Mouse (Mus musculus) embryonic facial prominence, embryonic 12.5 days (tissue): Measurements from ENCODE around the gene Gm21987. TPM values are rescaled to one million over a fixed set of nuclear protein-coding genes. Genes with fewer than 3 reads are reported as not detected.
"Not testable (repeated sequence)": the region's sequence is repeated elsewhere in the genome, so short reads cannot be mapped to it uniquely, and the experiment has no call there.

Experiments used
- ATAC-seq: fragments of 200-750 bp; cut with Nextera tagmentation; 2 replicates; pipeline ENCODE4 v1.8.0; 2017; ENCODE audit not compliant: insufficient number of reproducible peaks, insufficient read depth, low FRiP score, low TSS enrichment
- H3K27ac ChIP-seq: fragments of 300-500 bp; sonication (generic); 2 replicates; pipeline ENCODE4 v1.5.1; 2016; ENCODE audit warnings: mild to moderate bottlenecking
- H3K27me3 ChIP-seq: fragments of 300-500 bp; sonication (generic); 2 replicates; pipeline ENCODE4 v1.6.1; 2016; ENCODE audit warnings: mild to moderate bottlenecking, moderate library complexity
- H3K36me3 ChIP-seq: fragments of 300-500 bp; sonication (generic); 2 replicates; pipeline ENCODE4 v1.6.1; 2016; ENCODE audit warnings: mild to moderate bottlenecking
- H3K4me1 ChIP-seq: fragments of 300-500 bp; sonication (generic); 2 replicates; pipeline ENCODE4 v1.6.1; 2016
- H3K4me2 ChIP-seq: fragments of 300-500 bp; sonication (generic); replicated peaks from 2 replicates; pipeline ENCODE4 v1.6.1; 2016; ENCODE audit warnings: mild to moderate bottlenecking, moderate library complexity
- H3K4me3 ChIP-seq: fragments of 300-500 bp; sonication (generic); 2 replicates; pipeline ENCODE4 v1.5.1; 2016; ENCODE audit warnings: mild to moderate bottlenecking
- H3K9ac ChIP-seq: fragments of 300-500 bp; sonication (generic); 2 replicates; pipeline ENCODE4 v1.6.1; 2016; ENCODE audit warnings: mild to moderate bottlenecking, moderate library complexity
- H3K9me3 ChIP-seq: fragments of 300-500 bp; sonication (generic); 2 replicates; pipeline ENCODE4 v1.6.1; 2016; ENCODE audit warnings: mild to moderate bottlenecking, moderate library complexity
- WGBS: fragments of 180-500 bp; shearing (Covaris S2); methylation state at CpG from one replicate; pipeline ENCODE4 v1.1.7; 2016; 5-methylcytosine and 5-hydroxymethylcytosine counted together
- polyA plus RNA-seq: library from polyadenylated mRNA; unstranded; fragments of >200 nt; fragmentation: Nextera tagmentation; extraction: Ambion mirVana; gene quantifications from 2 replicates; pipeline ENCODE4 v1.2.1, GENCODE M21; 2016

Gm21987 gene
- polyA plus RNA-seq, 1 experiment from 2014 or later, result not detected

DNA sequence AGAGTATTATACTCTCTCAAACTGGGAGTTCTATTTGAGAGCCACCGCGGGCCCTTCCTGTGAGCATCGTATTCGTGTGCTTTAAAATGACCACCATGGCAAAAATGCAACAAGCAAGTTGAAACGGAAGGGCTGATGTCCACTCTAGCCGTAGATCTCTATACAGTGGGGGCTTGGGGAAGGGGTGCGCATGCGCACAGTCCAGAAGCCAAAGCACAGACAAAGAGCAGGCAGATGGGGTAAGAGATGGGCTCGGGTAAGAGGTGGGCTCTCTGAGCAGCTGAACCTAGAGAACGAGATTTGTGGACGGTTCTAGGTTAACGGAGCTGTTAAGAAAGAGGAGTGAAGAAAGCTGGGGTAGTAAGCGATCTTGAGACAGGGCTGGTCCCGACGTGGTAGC is 22.5 kb upstream of the Gm21987 start:
- Histone ChIP-seq H3K27ac (no peak overlapping the region), H3K9ac (no peak overlapping the region)
- 89% methylated on average over 15 of the region's 15 CpGs for WGBS

GRCm38 (mm10) chr16:38326778-38327397 is 20.0 kb upstream of the Gm21987 start:
- Histone ChIP-seq H3K9ac (no peak overlapping the region), H3K4me1 (no peaks in the 10 kb centered on the region), H3K9me3 (no peaks in the 10 kb centered on the region), H3K36me3 (no peaks in the 10 kb centered on the region), H3K4me2 (no peak overlapping the region), H3K27me3 (no peaks in the 10 kb centered on the region), H3K27ac (no peak overlapping the region), H3K4me3 (no peak overlapping the region)
- WGBS, result 85% methylated on average over 11 of the region's 11 CpGs
- ATAC-seq, result no peak

More for the DNA sequence above, 22.5 kb upstream of the Gm21987 start:
- H3K9me3 ChIP-seq, result no peaks in the 10 kb centered on the region
- H3K36me3 ChIP-seq, result no peaks in the 10 kb centered on the region
- H3K4me3 ChIP-seq, result no peak overlapping the region
- H3K4me2 ChIP-seq, result no peak overlapping the region
- no peaks in the 10 kb centered on the region for H3K4me1 ChIP-seq
- ATAC-seq, result no peak
- H3K27me3 ChIP-seq, result no peaks in the 10 kb centered on the region

DNA sequence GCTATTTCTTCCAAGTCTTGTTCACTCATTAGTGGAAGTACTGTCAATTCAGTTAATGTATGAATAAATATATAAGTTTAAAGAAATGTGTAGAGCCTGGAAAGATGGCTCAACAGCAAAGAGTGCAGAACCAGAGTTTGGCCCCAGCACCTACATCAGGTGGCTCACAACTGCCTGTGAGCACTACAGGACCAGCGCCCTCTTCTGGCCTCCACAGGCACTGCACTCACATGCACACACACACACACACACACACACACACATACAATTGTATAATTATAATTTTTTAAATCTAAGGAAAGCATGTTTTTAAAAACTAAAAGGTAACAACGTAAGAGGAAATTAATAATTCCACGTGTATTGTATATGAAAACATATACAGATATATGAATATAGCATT is 17.5 kb upstream of the Gm21987 start:
- no peak overlapping the region for H3K4me2 ChIP-seq
- no peak overlapping the region for H3K27ac ChIP-seq
- WGBS, result 82% methylated on average over 3 of the region's 3 CpGs
- no peaks in the 10 kb centered on the region for H3K36me3 ChIP-seq
- H3K27me3 ChIP-seq, result no peaks in the 10 kb centered on the region
- H3K9me3 ChIP-seq, result no peaks in the 10 kb centered on the region
- no peak overlapping the region for H3K4me3 ChIP-seq
- no peak overlapping the region for H3K9ac ChIP-seq
- no peaks in the 10 kb centered on the region for H3K4me1 ChIP-seq
- ATAC-seq, result no peak

- H3K9me3 ChIP-seq, result no peaks in the 10 kb centered on the region
- no peak overlapping the region for H3K27ac ChIP-seq
- H3K4me3 ChIP-seq, result no peak overlapping the region
- no peaks in the 10 kb centered on the region for H3K4me1 ChIP-seq
- H3K4me2 ChIP-seq, result no peak overlapping the region
- WGBS, result 35% methylated on average over 6 of the region's 6 CpGs
- H3K9ac ChIP-seq, result no peak overlapping the region
- ATAC-seq, result no peak
- H3K36me3 ChIP-seq, result no peaks in the 10 kb centered on the region
- H3K27me3 ChIP-seq, result no peaks in the 10 kb centered on the region
These were observed 12.4 kb upstream of the Gm21987 start for GRCm38 (mm10) chr16:38334431-38334830.

DNA sequence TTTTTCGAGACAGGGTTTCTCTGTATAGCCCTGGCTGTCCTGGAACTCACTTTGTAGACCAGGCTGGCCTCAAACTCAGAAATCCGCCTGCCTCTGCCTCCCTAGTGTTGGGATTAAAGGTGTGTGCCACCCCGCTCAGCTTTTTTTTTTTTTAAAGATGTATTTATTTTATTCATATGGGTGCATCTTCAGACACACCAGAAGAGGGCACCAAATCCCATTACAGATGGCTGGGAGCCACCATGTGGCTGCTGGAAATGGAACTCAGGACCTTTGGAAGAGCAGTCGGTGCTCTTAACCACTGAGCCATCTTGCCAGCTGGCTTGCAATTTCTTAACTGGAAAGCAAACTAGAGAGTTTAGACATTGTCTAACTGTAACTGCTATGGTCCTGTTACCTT is 8.8 kb upstream of the Gm21987 start:
- H3K27ac ChIP-seq, H3K4me2 ChIP-seq, H3K9ac ChIP-seq, ATAC-seq, H3K36me3 ChIP-seq, H3K4me3 ChIP-seq, H3K27me3 ChIP-seq, H3K9me3 ChIP-seq, H3K4me1 ChIP-seq: not testable (repeated sequence)
- 85% methylated on average over 4 of the region's 4 CpGs for WGBS

DNA sequence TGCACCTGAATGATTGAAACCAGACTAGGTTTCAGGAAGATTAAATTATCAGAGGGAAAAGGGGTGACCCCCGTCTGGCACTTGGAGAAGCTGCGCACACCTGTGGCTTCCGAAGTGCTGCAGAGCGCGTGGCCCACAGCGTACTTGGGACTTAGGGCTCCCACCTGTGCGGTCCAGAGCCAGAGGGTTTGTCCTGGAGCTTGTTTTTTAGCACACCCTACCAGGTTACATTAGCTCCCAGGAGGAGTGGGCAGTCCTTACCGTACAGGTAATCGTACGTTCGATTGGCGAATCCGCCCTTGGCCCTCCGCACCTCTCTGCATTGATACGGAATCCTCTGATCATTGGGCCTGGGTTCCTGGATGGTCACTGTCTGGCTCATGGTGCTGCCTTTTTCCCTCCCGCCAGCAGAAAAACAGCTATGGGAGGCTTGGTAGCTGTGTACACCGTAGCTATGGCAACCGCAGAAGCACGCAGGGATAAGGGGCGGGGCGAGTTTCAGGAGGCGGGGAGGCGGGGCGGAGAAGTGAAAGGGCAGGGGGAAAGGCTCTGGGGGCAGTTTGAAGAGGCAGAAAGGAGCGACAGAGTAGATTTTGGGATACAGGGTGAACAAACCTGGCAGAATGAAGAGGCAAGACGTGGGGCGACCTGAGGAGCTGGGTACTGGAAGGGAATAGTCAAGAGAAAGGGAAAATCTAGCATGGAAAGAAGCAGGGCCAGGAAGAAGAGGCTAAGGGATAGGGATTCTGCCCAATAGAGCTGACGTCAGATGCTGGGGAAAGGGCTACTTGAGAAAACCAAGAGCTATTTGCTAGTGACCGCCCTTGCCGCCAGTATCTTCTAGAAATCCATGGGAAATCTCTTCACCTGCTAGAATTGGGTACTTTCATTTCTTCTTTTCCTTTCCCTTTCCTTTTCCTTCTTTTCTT is 5.2 kb upstream of the Gm21987 start, which contains the start of gene Maats1:
Maats1 (minus strand) TSS at position 748 of the 929 bp plus-strand sequence.
- Histone ChIP-seq H3K27ac (no peak within 1 kb of the TSS), H3K4me1 (peaks cover 10% of the 10 kb centered on the region; the same call in 1 of the 2 replicates), H3K4me3 (peak within 1 kb of the TSS; percentile 35), H3K36me3 (no peaks in the 10 kb centered on the region), H3K4me2 (peak within 1 kb of the TSS; percentile 72), H3K27me3 (no peaks in the 10 kb centered on the region), H3K9me3 (no peaks in the 10 kb centered on the region), H3K9ac (peak within 1 kb of the TSS; percentile 45)
- peak; percentile 70 for ATAC-seq
- WGBS, result 9% methylated on average over 30 of the region's 30 CpGs

DNA sequence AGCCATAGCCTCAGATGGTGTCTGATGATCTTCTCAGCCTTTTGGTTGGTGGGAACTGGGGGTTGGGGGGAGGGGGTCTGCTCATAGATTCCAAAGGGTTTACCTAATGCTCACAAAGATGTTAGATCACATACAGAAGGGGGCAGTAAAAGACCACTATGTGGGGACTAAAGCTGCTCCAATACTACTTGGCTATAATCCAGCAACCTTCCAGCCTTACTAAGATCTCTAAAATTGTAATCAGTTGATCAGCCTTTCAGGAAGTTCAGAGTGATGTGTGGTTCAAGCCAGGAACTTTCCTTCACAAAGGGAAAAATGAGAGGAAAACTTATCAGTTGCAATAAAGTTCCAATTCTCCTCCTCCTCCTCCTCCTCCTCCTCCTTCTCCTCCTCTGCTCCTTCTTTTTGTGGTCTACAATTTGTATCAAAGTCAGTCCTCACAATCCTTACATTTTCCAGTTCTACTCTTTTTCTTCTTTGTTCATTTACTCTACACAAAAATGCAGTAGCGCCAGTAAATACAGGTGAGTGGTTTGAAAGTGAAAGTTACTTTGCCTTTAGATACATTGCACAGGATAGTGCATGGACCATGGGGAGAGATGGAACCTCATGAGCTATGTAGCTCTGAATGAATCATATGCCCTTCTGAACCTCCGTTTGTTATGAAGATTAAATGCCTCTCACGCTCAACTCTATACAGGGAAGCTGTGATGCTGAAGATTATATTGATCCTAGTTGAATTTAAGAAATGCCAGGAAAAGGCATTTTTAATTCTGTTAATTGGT is 1.7 kb upstream of the Gm21987 start:
- H3K36me3 ChIP-seq, result peaks cover 7% of the 10 kb centered on the region
- H3K4me3 ChIP-seq, result no peak overlapping the region
- H3K9ac ChIP-seq, result no peak overlapping the region
- H3K9me3 ChIP-seq, result no peaks in the 10 kb centered on the region
- H3K4me2 ChIP-seq, result no peak overlapping the region
- H3K4me1 ChIP-seq, result peaks cover 15% of the 10 kb centered on the region
- WGBS, result 83% methylated on average over 3 of the region's 3 CpGs
- no peaks in the 10 kb centered on the region for H3K27me3 ChIP-seq
- H3K27ac ChIP-seq, result no peak overlapping the region
- ATAC-seq, result no peak

GRCm38 (mm10) chr16:38347588-38347987 is 748 bp downstream of the Gm21987 start:
- H3K9ac ChIP-seq, result no peak overlapping the region
- H3K27ac ChIP-seq, result no peak overlapping the region

DNA sequence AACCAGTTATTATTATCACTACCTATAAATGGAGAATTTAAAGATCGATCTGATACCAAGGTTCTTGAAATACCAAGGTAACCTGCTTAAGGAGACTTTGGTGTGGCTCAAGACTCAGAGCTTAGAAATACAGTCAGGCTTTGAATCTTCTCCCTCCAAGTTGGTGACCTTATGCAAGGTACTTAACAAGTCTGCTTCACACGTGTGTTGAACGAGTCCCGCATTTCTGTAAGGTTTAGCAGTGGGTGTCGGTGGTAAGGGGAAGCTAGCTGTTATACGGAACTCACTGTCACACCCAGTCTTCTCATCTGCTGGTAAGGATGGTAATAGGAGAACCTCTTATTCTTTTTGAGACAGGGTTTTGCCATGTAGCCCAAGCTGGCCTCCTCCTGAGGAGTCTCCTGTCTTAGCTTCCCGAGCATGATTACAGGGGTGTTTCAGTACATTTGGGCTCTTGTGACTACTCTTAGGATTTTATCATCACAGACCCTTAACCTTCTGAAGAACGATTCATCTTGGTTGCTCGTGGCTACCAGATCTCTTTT is 1.4 kb downstream of the Gm21987 start:
- Histone ChIP-seq H3K36me3 (peaks cover 27% of the 10 kb centered on the region), H3K9ac (no peak overlapping the region), H3K9me3 (no peaks in the 10 kb centered on the region), H3K4me1 (peaks cover 8% of the 10 kb centered on the region), H3K27me3 (no peaks in the 10 kb centered on the region), H3K27ac (no peak overlapping the region), H3K4me2 (0 out of 2 replicates have a peak overlapping the region, but pooled peaks have one; percentile 71), H3K4me3 (no peak overlapping the region)
- ATAC-seq, result no peak
- 91% methylated on average over 9 of the region's 9 CpGs for WGBS

More at GRCm38 (mm10) chr16:38347588-38347987, 748 bp downstream of the Gm21987 start:
- Histone ChIP-seq H3K9me3 (no peaks in the 10 kb centered on the region), H3K4me1 (peaks cover 8% of the 10 kb centered on the region), H3K27me3 (no peaks in the 10 kb centered on the region), H3K36me3 (peaks cover 27% of the 10 kb centered on the region), H3K4me3 (peak overlapping the region; percentile 88), H3K4me2 (peak overlapping the region; percentile 71)
- no peak for ATAC-seq
- 54% methylated on average over 6 of the region's 6 CpGs for WGBS

DNA sequence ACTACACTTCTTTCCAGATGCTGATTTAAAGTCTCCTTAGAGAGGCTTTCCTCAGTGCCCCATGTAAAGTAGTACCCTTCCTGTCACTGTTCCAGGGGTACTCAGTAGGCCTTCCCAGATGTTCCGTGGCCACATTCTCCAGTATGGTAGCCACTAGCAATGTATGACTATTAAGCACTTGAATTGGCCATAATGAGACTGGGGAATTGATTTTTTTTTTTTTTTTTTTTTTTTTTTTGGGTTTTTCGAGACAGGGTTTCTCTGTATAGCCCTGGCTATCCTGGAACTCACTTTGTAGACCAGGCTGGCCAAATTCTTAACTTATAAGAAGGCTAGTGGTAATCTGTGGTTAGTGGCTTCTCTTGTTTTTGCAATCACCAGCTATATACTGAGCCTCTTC is 3.0 kb downstream of the Gm21987 start:
- no peak for ATAC-seq
- Histone ChIP-seq H3K4me1 (peaks cover 5% of the 10 kb centered on the region), H3K4me3 (no peak overlapping the region), H3K27me3 (no peaks in the 10 kb centered on the region), H3K9ac (no peak overlapping the region), H3K9me3 (no peaks in the 10 kb centered on the region), H3K36me3 (peaks cover 27% of the 10 kb centered on the region), H3K4me2 (no peak overlapping the region), H3K27ac (no peak overlapping the region)
- 84% methylated on average over 2 of the region's 2 CpGs for WGBS

GRCm38 (mm10) chr16:38350361-38350855 is 3.6 kb downstream of the Gm21987 start:
- H3K27ac ChIP-seq, result no peak overlapping the region
- 81% methylated on average over 7 of the region's 7 CpGs for WGBS

More at GRCm38 (mm10) chr16:38350361-38350855, 3.6 kb downstream of the Gm21987 start:
- Histone ChIP-seq H3K27me3 (no peaks in the 10 kb centered on the region), H3K4me3 (no peak overlapping the region), H3K4me2 (no peak overlapping the region), H3K4me1 (peaks cover 5% of the 10 kb centered on the region), H3K9me3 (no peaks in the 10 kb centered on the region), H3K36me3 (peaks cover 27% of the 10 kb centered on the region), H3K9ac (no peak overlapping the region)
- ATAC-seq, result no peak
